Comparison of ENCODE assay signal across 7 mouse cellular contexts in genomic region chr2:148114600-148114999, GRCm38 (mm10).
A peak's percentile ranks its signal among the peaks of the same experiment; 100 is the strongest.
DNase-seq lines count a peak whose midpoint lies in the region; ATAC-seq and TF ChIP-seq lines count a peak whose summit lies in the region.

No protein-coding gene starts in this region.

- H3K9me3 ChIP-seq in intestine, embryonic 16.5 days (ENCODE audit: control insufficient read depth, low read length), result no peaks in the 10 kb centered on the region
- H3K9me3 ChIP-seq in midbrain, embryonic 12.5 days, result no peaks in the 10 kb centered on the region

- ATAC-seq in intestine, embryonic 16.5 days, result peak; percentile 72
- ATAC-seq in midbrain, embryonic 12.5 days (ENCODE audit: low FRiP score, low read depth), result peak; percentile 94
- no peak for ATAC-seq in erythroid progenitor cell, adult 5-6 weeks (replicated peaks; ENCODE audit: low FRiP score, poor library complexity, severe bottlenecking)

- no peaks in the 10 kb centered on the region for H3K27me3 ChIP-seq in intestine, embryonic 16.5 days (replicated peaks; ENCODE audit: control insufficient read depth, insufficient read depth, low read length)
- H3K27me3 ChIP-seq in midbrain, embryonic 12.5 days, result no peaks in the 10 kb centered on the region
- no peaks in the 10 kb centered on the region for H3K27me3 ChIP-seq in heart, adult 2 months (ENCODE audit: control insufficient read depth, insufficient read depth, low read length)

- intact Hi-C loops in gastrocnemius, adult 2 months (cut with DNase I), result no loop called here
- intact Hi-C loops in heart, adult 2 months (cut with DNase I), result no loop called here

- H3K4me1 ChIP-seq in intestine, embryonic 16.5 days (ENCODE audit: control insufficient read depth, insufficient read depth, low read length), result no peaks in the 10 kb centered on the region
- H3K4me1 ChIP-seq in midbrain, embryonic 12.5 days, result no peaks in the 10 kb centered on the region
- no peaks in the 10 kb centered on the region for H3K4me1 ChIP-seq in heart, adult 2 months (ENCODE audit: control insufficient read depth, insufficient read depth, low read length)

- TF ChIP-seq POLR2A in heart, adult 2 months (IDR thresholded peaks at IDR 0.05; ENCODE audit: insufficient read depth, low read depth, low read length), result no peak

- TF ChIP-seq CTCF in gastrocnemius, adult 2 months (IDR thresholded peaks at IDR 0.05), result no peak
- no peak for TF ChIP-seq CTCF in heart, adult 2 months (IDR thresholded peaks at IDR 0.05)

- TF ChIP-seq EP300 in heart, adult 2 months (IDR thresholded peaks at IDR 0.05; ENCODE audit: insufficient read depth, low read depth, low read length), result no peak

- H3K4me2 ChIP-seq in intestine, embryonic 16.5 days (ENCODE audit: low read depth, low read length), result no peak overlapping the region
- no peak overlapping the region for H3K4me2 ChIP-seq in midbrain, embryonic 12.5 days (replicated peaks)

- no peak overlapping the region for H3K4me3 ChIP-seq in intestine, embryonic 16.5 days (ENCODE audit: low read length)
- no peak overlapping the region for H3K4me3 ChIP-seq in midbrain, embryonic 12.5 days
- no peak overlapping the region for H3K4me3 ChIP-seq in gastrocnemius, adult 2 months
- H3K4me3 ChIP-seq in heart, adult 2 months, result no peak overlapping the region

- no peak overlapping the region for H3K9ac ChIP-seq in intestine, embryonic 16.5 days (ENCODE audit: low read depth, low read length)
- no peak overlapping the region for H3K9ac ChIP-seq in midbrain, embryonic 12.5 days (replicated peaks)
- no peak overlapping the region for H3K9ac ChIP-seq in heart, adult 2 months (ENCODE audit: low read depth, low read length)

- H3K79me2 ChIP-seq in heart, adult 2 months (replicated peaks; ENCODE audit: control insufficient read depth, insufficient read depth, low read length), result no peaks in the 10 kb centered on the region

- no peak overlapping the region for H3K27ac ChIP-seq in intestine, embryonic 16.5 days (ENCODE audit: low read length)
- H3K27ac ChIP-seq in midbrain, embryonic 12.5 days (replicated peaks), result no peak overlapping the region
- no peak overlapping the region for H3K27ac ChIP-seq in gastrocnemius, adult 2 months
- H3K27ac ChIP-seq in heart, adult 2 months, result no peak overlapping the region

- H3K36me3 ChIP-seq in intestine, embryonic 16.5 days (ENCODE audit: control insufficient read depth, insufficient read depth, low read length), result no peaks in the 10 kb centered on the region
- H3K36me3 ChIP-seq in midbrain, embryonic 12.5 days, result no peaks in the 10 kb centered on the region
- no peaks in the 10 kb centered on the region for H3K36me3 ChIP-seq in heart, adult 2 months (ENCODE audit: control insufficient read depth, insufficient read depth, low read length)

- peak; percentile 59 for DNase-seq in R1 (ENCODE audit: low read depth, low spot score)
- peak; percentile 43 for DNase-seq in embryo, embryonic 11 days
- no peak for DNase-seq in gastrocnemius, adult 2 months
- DNase-seq in heart, adult 2 months, result no peak

- 32% methylated on average over 4 of the region's 4 CpGs for WGBS in intestine, embryonic 16.5 days
- 24% methylated on average over 4 of the region's 4 CpGs for WGBS in midbrain, embryonic 12.5 days
- WGBS in heart, adult 2 months, result 47% methylated on average over 4 of the region's 4 CpGs

Comparison
In these comparisons a context has a peak if more than half of its experiments do, and no peak if none do; other contexts are left out.
1. DNase-seq: peak in R1 (single experiment) and embryo, embryonic 11 days (single experiment); none in gastrocnemius, adult 2 months (single experiment) and heart, adult 2 months (0 of 2).